Mouse (Mus musculus) 416B (cell line): ENCODE results near the gene Nol8.

Experiments
- DNase-seq: peaks from one replicate; pipeline ENCODE4 v3.0.0; 2011; ENCODE audit warnings: low read depth

The Nol8 gene

GRCm38 (mm10) chr13:49652481-49653179 is at the start of gene Nol8, which contains the start of gene Cenpp:
Gene Nol8, plus strand, starts transcription at chr13:49653078.
Gene Cenpp, minus strand, starts transcription at chr13:49652785.
- peak; percentile 99 for DNase-seq

DNA sequence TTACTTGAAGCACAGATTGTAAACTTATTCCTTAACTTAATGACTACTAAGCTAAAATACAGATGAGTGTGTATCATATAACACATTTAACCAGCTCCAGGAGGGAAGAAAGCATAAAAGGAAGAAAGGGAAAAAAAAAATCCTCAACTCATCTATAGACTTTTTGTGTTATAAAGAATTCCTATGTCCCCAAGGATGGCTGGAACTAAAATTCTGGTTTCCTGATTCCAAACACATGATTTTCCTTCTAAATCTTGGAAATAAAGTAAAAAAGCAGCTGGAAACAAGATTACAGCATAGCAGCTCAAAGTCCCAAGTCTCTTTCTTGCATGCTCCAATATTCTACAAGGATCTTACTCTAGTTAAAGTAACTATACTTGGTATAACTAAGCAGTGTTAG is 49.3 kb upstream of the Nol8 start:
- DNase-seq, result no peak

GRCm38 (mm10) chr13:49607714-49608113 is 45.2 kb upstream of the Nol8 start, which contains the start of gene Ogn:
Gene Ogn, plus strand, starts transcription at chr13:49608046.
- no peak for DNase-seq

GRCm38 (mm10) chr13:49608589-49609322 is 44.1 kb upstream of the Nol8 start:
- no peak for DNase-seq

- DNase-seq, result no peak
Observed at GRCm38 (mm10) chr13:49617021-49617420, 35.9 kb upstream of the Nol8 start.

DNA sequence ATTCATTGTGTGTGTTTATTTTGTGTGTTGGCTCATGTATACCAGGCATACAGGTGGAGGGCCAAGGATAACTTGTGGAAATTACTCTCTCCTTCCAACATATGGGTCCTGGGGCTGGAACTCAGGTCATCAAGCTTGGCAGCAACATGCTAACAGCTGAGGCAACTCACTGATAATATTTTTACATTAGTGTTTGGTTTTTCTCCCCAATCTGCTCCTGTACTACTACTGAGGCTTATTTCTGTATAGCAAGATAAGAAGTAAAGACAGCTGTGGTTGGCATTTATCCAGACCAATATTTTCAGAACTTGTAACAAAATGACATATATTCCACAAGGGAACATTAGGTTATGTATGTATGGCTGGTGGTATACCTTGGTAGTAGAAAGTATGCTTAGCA is 34.5 kb upstream of the Nol8 start:
- peak; percentile 46 for DNase-seq

DNA sequence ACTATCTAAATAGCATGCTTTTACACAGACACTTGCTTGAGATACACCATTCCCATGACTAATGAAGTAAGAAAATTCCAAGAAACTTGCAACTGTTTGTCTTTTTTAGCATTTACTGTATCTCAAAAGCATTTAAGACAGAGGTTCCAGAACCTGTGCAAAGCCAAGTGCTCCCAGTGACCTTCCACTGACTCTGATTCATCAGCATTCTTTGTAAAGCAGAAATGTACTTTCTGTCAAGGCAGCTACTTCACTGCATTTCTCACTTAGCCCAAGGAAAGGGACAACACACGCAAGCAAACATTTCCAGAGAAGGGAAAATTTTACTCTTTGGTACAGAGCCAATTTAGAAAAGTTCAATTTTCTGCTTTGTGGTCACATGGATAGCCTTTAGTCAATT is 29.7 kb upstream of the Nol8 start:
- no peak for DNase-seq

GRCm38 (mm10) chr13:49628167-49628566 is 24.7 kb upstream of the Nol8 start:
- DNase-seq, result peak; percentile 59

GRCm38 (mm10) chr13:49629076-49629475 is 23.8 kb upstream of the Nol8 start:
- DNase-seq, result peak; percentile 25

GRCm38 (mm10) chr13:49639965-49640364 is 12.9 kb upstream of the Nol8 start:
- DNase-seq, result no peak

DNA sequence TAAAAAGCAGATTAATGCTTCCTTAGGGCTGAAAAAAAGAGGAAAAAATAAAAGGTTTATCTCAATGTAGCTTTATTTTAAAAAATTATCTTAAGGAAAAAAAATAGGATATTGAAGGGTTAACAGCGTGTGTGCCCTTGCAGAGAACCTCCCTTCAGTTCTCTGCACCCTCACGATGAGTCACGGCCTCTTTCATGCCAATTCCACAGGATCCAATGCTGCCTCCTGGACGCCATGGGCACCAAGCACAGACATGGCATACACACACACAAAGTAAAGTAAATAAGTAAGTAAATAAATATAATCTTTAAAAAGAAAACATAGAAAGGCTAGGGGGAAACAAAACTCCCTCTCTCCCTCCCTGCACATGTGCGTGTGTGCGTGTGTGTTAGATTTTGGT is 10.2 kb upstream of the Nol8 start:
- peak; percentile 39 for DNase-seq

DNA sequence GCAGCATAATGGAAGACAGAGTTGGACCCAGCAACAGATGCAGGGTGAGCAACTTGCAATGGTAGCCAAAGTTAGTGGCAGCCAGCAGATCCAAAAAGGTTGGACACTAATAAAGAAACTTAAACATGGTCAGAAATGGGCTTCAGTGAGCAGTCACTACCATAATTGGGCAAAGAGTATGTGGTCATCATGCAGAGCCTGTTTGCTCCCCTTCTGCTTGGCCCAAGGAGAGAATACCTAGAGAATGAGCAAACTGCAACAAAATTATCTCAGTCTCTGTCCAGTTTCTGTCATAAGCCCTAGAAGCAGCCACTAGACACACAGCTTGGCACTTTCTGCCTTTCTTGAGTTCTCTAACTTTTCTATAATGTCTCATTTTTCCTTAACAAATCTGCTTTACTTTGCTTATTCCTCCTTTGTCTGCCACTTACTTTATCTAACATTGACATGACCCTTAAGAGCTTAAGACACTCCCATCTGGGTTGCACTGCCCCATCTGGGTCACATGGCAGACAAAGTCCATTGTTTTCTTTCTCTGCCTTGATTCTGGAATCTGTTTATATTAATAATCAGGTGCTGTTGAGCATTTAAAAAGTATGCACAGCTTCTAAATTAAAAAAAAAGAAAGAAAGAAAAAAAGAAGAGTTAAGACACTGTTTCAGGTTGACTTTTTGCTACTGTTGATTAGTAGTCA is 9.1 kb upstream of the Nol8 start:
- DNase-seq, result no peak

- peak; percentile 69 for DNase-seq
Observed at GRCm38 (mm10) chr13:49644731-49645529, 7.9 kb upstream of the Nol8 start.

DNA sequence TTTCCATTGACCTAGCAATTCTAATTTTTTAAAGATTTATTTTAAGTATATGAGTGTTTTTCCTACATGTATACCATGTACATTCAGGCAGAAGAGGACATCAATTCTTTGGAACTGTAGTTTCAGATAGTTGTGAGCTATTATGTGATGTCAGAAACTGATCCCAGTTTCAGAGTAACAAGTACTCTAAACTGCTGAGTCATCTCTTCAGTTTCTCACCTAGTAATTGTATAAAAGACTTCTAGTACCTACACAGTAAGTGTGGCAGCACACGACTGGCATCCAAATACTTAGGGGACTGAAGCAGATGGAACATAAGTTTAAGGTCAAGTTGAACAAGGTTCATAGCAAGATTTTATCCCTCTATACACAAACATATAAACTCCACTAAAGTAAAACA is 6.9 kb upstream of the Nol8 start:
- no peak for DNase-seq

DNA sequence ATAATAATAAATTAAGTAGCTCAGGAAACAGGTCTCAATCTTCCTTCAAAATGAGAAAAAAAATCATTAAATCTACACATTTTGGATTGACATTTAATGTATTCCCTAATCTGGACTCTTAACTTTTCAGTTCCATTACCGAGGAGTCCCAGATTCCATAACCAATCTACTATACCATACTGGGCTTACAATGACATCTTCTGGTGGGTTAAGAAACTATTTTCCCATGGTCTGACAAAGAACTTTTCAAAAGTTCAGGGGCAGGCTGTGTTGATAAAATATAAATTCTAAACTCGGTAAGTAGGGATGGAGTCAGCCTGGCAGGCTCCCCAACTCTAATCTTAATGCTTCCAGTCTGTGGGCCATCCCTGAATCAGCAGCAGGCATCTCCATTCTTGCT is 1.7 kb upstream of the Nol8 start:
- peak; percentile 58 for DNase-seq

GRCm38 (mm10) chr13:49651781-49652351 is 1.0 kb upstream of the Nol8 start:
- DNase-seq, result no peak

GRCm38 (mm10) chr13:49653180-49653541 is 283 bp downstream of the Nol8 start:
- no peak for DNase-seq

GRCm38 (mm10) chr13:49677793-49678192 is 24.9 kb downstream of the Nol8 start:
- DNase-seq, result peak; percentile 19

GRCm38 (mm10) chr13:49681351-49682232 is 28.7 kb downstream of the Nol8 start, which contains the start of gene Iars:
Gene Iars, plus strand, starts transcription at chr13:49682100.
- DNase-seq, result peak; percentile 98

GRCm38 (mm10) chr13:49682233-49682846 is 29.5 kb downstream of the Nol8 start:
- no peak for DNase-seq
